Mouse (Mus musculus): ENCODE measurements around the gene Tmem220.

The Tmem220 gene

DNA sequence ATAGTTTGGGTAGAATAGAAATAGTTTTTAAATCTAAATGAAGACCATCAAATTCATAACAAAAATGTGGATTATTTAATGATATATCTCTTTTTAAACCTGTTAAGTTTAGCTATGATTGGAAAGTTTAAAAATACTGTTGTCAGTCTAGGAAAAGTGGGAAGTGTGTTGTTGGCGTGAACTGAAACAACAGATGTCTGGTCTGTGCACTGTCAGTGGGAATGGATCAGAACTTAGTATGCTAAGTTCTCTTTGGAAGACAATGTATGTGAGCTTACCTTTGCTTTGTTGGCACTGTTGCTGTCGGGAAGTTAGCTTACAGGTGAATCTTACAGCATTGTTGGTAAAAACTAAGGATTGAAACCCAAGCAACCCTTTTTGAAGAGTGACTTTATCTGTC, 36.4 kb downstream of the Tmem220 start:
- no peak for DNase-seq (ENCODE audit: low spot score)

DNA sequence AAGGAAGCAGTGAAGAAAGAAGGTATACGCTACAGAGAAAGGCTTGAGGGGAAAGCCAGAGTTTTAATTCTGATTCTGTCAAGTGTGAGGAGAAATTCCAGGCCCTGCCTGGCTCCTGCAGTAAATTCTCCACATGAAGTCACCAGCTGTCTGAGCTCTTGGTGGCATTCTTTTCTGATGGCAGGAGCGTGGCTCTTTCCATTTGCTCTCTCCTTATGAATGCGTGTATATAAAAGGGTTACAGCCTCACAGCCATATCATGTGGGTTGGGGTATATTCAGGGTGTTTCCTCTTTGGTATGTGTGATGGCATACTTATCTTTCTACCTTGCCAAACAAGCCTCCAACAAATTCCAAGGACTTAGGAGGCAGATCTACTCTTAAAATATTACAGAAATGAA, 37.8 kb downstream of the Tmem220 start:
- no peak for DNase-seq (ENCODE audit: low spot score)

DNA sequence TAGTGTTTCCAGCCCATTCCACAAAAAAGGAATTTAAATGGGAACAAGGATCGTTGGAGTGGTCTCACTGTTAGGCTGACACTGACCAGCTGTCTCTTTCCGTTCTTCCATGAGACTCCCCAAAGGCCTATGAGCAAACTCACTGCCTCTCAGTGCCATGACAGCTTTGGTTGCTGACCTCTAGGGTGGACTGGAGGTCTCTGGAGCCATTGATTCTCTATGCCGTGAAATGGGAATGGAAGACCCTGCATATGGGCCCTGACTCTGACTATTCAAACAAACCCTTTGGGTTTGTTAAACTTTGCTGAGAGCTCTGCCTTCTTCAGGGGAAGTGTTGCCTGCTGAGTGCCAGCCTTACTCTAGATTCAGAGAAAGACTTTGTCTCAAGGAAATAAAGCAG, 42.8 kb downstream of the Tmem220 start:
- no peak for DNase-seq (ENCODE audit: low spot score)

- no peak for DNase-seq (ENCODE audit: low spot score)
Measured at GRCm38 (mm10) chr11:67072615-67073130, 47.7 kb downstream of the Tmem220 start.

DNA sequence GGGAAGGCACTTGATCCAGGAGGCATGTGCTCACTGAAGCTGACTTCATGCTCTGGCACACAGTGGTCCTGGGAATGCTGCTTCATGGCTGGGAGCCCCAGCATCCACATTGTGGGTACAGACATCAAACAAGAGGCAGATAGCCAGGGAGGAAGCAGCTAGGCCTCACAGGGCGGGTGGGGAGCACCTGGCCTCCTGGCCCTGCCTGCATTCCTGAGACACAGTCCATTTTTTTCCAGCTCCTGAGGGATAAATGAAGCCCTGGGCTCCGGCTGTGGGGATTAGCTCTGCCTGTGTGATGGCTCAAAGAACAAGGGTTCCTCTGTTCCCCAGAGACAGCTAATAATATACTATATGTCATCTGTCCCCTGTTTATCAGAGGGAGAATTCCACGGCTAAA, 50.1 kb downstream of the Tmem220 start:
- DNase-seq (ENCODE audit: low spot score) = no peak

DNA sequence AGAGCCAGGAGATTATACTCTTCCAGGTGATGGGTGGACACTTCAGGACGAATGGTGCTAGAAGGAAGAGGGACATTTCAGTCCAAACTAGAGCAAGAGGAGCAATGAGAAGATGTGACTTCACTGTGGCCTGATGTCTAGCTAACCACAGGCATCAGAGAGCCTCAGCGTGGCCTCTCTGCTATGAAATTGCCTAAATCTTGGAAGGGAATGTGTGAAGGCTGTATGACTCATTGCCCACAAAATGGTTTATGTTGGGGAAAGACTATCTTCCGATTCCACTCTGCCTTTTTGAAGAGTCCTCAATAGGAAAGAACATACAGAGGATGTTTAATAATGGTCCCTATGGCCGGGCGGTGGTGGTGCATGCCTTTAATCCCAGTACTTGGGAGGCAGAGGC, 51.8 kb downstream of the Tmem220 start:
- DNase-seq (ENCODE audit: low spot score) = no peak

GRCm38 (mm10) chr11:67077435-67077834, 52.5 kb downstream of the Tmem220 start:
- DNase-seq (ENCODE audit: low spot score) = no peak

DNA sequence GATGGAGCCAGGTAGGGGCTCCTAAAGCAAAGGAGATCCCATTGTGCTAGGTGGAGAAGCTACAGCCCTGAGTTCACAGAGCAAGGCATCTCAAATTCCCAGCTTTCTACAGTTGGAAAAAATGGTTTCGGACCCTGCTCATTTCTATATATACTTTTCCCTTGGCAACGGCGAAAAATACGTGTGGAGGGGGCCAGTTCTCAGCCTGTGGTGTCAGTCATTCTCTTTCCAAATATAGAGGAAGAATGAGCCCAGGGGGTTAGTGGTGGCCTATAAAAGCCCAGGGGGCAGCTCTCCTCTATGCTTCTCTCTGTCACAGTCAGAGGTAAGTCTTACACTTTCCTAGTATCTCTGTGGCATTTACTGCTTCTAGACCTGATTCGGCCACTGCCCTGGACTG, 53.0 kb downstream of the Tmem220 start, which contains the start of gene Myh3:
Myh3 (plus strand) TSS at position 301 of the 400 bp plus-strand sequence.
- DNase-seq (ENCODE audit: low spot score) = no peak

GRCm38 (mm10) chr11:67078888-67079287, 53.9 kb downstream of the Tmem220 start:
- no peak for DNase-seq (ENCODE audit: low spot score)

DNA sequence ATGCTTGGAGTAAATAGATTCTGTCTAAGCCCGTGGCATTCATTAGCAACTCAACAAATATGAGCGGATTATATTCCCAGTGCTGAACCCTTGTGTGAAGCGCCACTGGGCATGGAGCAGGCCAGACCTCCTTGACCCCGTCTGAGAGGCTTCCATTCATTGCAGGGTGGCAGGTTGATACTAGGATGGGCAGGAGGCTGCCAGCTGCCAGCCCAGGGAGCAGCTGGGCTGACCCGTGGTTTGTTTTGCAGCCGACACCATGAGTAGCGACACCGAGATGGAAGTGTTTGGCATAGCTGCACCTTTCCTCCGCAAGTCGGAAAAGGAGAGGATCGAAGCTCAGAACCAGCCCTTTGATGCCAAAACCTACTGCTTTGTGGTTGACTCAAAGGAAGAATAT, 54.8 kb downstream of the Tmem220 start:
- DNase-seq (ENCODE audit: low spot score) = no peak

- DNase-seq (ENCODE audit: low spot score) = peak; percentile 49
Measured at GRCm38 (mm10) chr11:67080168-67080567, 55.2 kb downstream of the Tmem220 start.

- DNase-seq (ENCODE audit: low spot score) = peak; percentile 38
Measured at GRCm38 (mm10) chr11:67081125-67081649, 56.2 kb downstream of the Tmem220 start.

GRCm38 (mm10) chr11:67082188-67082587, 57.2 kb downstream of the Tmem220 start:
- DNase-seq (ENCODE audit: low spot score) = no peak

DNA sequence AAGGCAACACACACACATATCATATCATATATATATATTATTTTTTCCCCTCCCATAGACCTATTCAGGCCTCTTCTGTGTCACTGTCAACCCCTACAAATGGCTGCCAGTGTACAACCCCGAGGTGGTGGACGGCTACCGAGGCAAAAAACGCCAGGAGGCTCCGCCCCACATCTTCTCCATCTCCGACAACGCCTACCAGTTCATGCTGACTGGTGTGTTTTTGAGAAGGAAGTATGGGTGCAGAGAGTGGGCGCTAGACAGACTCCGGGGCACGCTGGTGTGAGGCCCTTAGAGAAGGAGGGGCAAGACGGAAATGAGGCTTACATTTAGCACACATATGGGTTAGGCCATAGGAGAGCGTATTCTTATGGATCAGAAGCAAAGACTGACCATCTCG, 57.8 kb downstream of the Tmem220 start:
- DNase-seq (ENCODE audit: low spot score) = no peak

GRCm38 (mm10) chr11:67083239-67083638, 58.3 kb downstream of the Tmem220 start:
- no peak for DNase-seq (ENCODE audit: low spot score)

GRCm38 (mm10) chr11:67083712-67084340, 58.9 kb downstream of the Tmem220 start:
- no peak for DNase-seq (ENCODE audit: low spot score)

Measured in lung, postnatal 25 days (tissue).